Mouse (Mus musculus) layer of hippocampus, adult 9-10 months (tissue): ENCODE measurements around the gene Akap9.
"Not testable (repeated sequence)": the region's sequence is repeated elsewhere in the genome, so short reads cannot be mapped to it uniquely, and the experiment has no call there.

Experiments used
- DNase-seq: peaks from one replicate; pipeline ENCODE4 v3.0.0; 2022; ENCODE audit warnings: low spot score

Akap9 gene

GRCm38 (mm10) chr5:3970936-3971335 is 43.1 kb downstream of the Akap9 start:
- no peak for DNase-seq

GRCm38 (mm10) chr5:3973764-3974163 is 45.9 kb downstream of the Akap9 start:
- DNase-seq, result no peak

- no peak for DNase-seq
Observed at GRCm38 (mm10) chr5:3974896-3975295, 47.0 kb downstream of the Akap9 start.

GRCm38 (mm10) chr5:3976111-3976510 is 48.3 kb downstream of the Akap9 start:
- DNase-seq, result no peak

- DNase-seq, result no peak
Observed at GRCm38 (mm10) chr5:3977904-3978303, 50.0 kb downstream of the Akap9 start.

GRCm38 (mm10) chr5:3989608-3990007 is 61.8 kb downstream of the Akap9 start:
- DNase-seq, result no peak

GRCm38 (mm10) chr5:3990499-3990898 is 62.6 kb downstream of the Akap9 start:
- DNase-seq, result no peak

- DNase-seq, result no peak
Observed at GRCm38 (mm10) chr5:4004531-4005469, 76.9 kb downstream of the Akap9 start.

GRCm38 (mm10) chr5:4006606-4007005 is 78.8 kb downstream of the Akap9 start:
- DNase-seq, result no peak

- DNase-seq, result no peak
Observed at GRCm38 (mm10) chr5:4008266-4008665, 80.4 kb downstream of the Akap9 start.

GRCm38 (mm10) chr5:4009540-4009939 is 81.7 kb downstream of the Akap9 start:
- no peak for DNase-seq

- DNase-seq, result not testable (repeated sequence)
Observed at GRCm38 (mm10) chr5:4017646-4018045, 89.8 kb downstream of the Akap9 start.

GRCm38 (mm10) chr5:4019377-4019776 is 91.5 kb downstream of the Akap9 start:
- no peak for DNase-seq

- DNase-seq, result no peak
Observed at GRCm38 (mm10) chr5:4020018-4020417, 92.2 kb downstream of the Akap9 start.

GRCm38 (mm10) chr5:4023186-4023585 is 95.3 kb downstream of the Akap9 start:
- DNase-seq, result no peak

- no peak for DNase-seq
Observed at GRCm38 (mm10) chr5:4023742-4024681, 96.2 kb downstream of the Akap9 start.

- DNase-seq, result no peak
Observed at GRCm38 (mm10) chr5:4024727-4025126, 96.9 kb downstream of the Akap9 start.

GRCm38 (mm10) chr5:4026336-4026735 is 98.5 kb downstream of the Akap9 start:
- not testable (repeated sequence) for DNase-seq

GRCm38 (mm10) chr5:4028486-4029173 is 100.8 kb downstream of the Akap9 start:
- DNase-seq, result no peak

GRCm38 (mm10) chr5:4031846-4032245 is 104.0 kb downstream of the Akap9 start:
- DNase-seq, result no peak

GRCm38 (mm10) chr5:4036686-4037085 is 108.8 kb downstream of the Akap9 start:
- DNase-seq, result no peak

GRCm38 (mm10) chr5:4039351-4039750 is 111.5 kb downstream of the Akap9 start:
- DNase-seq, result no peak
